Mouse (Mus musculus): ENCODE data around the gene 9530053A07Rik.
"Not testable (repeated sequence)": the region's sequence is repeated elsewhere in the genome, so short reads cannot be mapped to it uniquely, and the experiment has no call there.

The 9530053A07Rik gene

GRCm38 (mm10) chr7:28129166-28129565 is at the start of gene 9530053A07Rik:
Gene 9530053A07Rik, plus strand, starts transcription at chr7:28129466.
- DNase-seq: no peak

DNA sequence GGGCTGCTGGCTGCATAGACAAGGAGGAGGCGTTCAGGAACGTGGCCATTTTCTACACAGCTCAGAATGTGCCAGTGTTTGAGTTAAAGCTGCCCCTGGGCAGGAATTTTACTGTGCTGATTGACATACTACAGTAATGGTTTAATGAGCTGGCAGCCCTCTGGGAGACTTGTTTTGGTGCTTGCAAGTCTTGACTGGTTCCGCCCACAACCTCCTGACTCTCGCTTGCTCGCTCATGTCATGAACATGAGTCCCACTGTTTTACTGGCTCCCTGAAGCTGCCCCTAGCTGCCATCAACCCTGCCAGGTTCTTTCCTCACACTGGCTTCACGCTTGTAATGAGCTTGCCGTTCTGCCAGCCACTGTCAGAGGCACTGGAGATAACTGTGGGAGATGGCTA is 45.1 kb upstream of the 9530053A07Rik start:
- peak; percentile 43 for DNase-seq

- DNase-seq: no peak
These were observed 43.0 kb upstream of the 9530053A07Rik start for GRCm38 (mm10) chr7:28086236-28086635.

- DNase-seq: no peak
These were observed 35.7 kb upstream of the 9530053A07Rik start for GRCm38 (mm10) chr7:28093541-28093940.

GRCm38 (mm10) chr7:28099101-28099500 is 30.2 kb upstream of the 9530053A07Rik start:
- DNase-seq: no peak

- peak; percentile 14 for DNase-seq
These were observed 28.4 kb upstream of the 9530053A07Rik start for GRCm38 (mm10) chr7:28100596-28101590.

DNA sequence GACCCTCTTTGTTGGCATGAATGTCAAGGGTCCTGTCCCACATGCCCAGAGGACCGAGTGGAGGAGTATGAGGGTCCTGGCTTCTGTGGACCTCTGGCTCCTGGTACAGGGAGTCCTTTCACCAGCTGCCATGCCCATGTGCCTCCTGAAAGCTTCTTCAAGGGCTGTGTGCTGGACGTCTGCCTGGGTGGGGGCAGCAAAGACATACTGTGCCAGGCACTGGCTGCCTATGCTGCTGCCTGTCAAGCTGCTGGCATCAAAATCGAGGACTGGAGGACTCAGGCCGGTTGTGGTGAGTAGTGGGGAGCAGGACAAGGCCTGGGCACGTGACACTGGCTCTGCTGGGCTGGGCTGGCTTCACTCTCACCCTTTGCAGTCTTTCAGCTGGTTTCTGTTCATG is 26.3 kb upstream of the 9530053A07Rik start:
- not testable (repeated sequence) for DNase-seq

DNA sequence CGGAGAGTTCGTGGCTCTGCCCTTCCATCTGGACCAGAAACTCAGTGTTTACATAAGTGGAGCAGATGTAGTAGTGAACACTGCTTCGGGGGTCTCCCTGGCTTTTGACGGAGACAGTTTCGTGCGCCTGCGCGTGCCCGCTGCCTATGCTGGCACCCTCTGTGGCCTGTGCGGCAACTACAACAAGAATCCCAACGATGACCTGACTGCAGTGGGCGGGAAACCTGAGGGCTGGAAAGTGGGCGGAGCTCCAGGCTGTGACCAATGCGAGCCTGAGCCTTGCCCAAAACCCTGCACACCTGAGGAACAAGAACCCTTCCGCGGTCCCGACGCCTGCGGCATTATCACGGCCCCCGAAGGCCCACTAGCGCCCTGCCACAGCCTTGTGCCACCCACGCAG is 24.6 kb upstream of the 9530053A07Rik start:
- no peak for DNase-seq

- DNase-seq: no peak
These were observed 23.0 kb upstream of the 9530053A07Rik start for GRCm38 (mm10) chr7:28106241-28106640.

DNA sequence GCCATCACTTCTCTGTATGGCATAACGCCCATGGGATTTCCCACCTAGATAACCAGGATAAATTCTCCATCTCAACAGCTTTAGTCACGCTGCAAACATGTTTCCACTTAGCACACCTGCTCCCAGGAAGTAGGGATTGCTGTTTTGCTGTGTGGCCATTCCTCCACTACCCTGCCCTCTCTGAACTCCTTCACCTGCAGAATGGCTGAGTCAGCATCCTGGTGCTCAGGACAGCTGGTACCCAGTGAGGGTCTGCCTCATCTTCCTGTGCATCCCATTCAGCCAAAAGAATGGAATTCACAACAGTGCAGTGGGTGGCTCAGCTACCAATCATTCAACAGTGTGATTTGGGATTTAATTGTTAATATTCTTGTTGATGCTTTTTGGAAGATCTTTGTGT is 14.6 kb upstream of the 9530053A07Rik start:
- DNase-seq: no peak

DNA sequence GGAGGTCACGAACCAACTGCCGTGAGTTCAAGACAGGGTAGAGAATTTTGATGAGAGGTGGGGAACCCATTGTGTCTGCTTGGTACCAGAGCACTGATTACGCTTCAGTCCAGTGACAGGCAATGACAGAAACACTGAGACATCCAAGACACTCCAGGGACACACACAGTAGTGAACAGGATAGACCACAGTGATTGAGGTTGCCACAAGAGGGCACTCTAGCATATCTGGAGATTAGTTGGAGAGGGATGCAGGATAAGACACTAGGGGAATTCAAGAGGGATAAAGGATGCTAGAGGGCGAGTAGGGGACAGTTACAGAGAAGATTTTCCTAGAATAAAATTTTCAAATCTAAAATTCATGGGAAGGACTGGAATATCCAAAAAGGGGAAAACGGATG is 8.3 kb downstream of the 9530053A07Rik start:
- DNase-seq: peak; percentile 35

- DNase-seq: peak; percentile 25
These were observed 19.0 kb downstream of the 9530053A07Rik start for GRCm38 (mm10) chr7:28148263-28148662.

GRCm38 (mm10) chr7:28149841-28150240 is 20.6 kb downstream of the 9530053A07Rik start:
- no peak for DNase-seq

DNA sequence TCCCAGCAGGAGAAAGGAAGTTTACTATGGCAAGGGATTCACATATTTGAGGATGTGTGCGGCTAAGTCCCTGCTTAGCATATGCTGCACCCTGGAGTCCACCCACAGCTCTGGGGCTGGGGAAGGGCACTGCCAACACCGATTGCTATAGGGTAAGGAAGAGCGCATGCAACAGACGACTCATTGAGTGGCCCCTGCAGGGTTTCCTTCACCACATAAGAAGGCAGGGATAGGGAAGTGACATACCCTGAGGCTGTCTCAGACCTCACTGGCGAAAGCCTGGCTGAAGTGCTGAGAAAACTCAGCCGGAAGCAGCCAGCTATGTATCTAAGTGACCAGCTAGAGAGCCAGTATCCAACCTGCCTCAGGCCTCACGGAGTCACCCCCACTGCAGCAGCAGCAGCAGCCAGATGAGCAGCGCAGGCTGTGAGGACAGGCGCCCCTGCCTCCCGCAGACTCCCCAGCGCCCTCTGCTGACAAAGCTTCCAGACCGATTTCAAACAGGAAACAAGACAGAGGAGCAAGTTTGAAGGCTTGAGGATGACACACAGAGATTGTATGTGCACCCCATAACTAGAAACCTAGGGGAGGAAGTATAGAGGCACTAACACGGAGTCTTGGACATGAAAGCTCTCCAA is 22.4 kb downstream of the 9530053A07Rik start:
- peak; percentile 42 for DNase-seq

DNA sequence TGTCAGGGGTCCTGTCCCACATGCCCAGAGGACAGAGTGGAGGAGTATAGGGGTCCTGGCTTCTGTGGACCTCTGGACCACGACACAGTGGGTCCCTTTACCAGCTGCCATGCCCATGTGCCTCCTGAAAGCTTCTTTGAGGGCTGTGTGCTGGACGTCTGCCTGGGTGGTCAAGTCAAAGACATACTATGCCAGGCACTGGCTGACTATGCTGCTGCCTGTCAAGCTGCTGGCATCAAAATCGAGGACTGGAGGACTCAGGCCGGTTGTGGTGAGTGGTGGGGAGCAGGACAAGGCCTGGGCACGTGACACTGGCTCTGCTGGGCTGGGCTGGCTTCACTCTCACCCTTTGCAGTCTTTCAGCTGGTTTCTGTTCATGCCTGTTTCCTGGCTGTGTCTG is 24.3 kb downstream of the 9530053A07Rik start:
- not testable (repeated sequence) for DNase-seq

DNA sequence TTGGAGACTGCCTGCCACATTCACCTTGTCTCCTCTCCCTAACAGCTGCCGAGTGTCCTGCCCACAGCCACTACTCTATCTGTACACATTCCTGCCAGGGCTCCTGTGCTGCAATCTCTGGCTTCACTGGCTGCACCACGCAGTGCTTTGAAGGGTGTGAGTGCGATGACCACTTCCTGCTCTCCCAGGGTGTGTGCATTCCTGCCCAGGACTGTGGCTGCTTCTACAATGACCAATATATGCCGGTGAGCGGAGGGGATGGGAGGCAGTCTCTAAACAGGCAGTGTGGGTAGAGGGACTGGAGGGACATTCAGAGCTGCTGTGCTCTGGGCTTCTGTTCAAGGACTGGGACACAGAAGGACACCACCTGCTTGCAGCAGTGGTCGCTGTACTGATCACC is 30.0 kb downstream of the 9530053A07Rik start:
- no peak for DNase-seq

DNA sequence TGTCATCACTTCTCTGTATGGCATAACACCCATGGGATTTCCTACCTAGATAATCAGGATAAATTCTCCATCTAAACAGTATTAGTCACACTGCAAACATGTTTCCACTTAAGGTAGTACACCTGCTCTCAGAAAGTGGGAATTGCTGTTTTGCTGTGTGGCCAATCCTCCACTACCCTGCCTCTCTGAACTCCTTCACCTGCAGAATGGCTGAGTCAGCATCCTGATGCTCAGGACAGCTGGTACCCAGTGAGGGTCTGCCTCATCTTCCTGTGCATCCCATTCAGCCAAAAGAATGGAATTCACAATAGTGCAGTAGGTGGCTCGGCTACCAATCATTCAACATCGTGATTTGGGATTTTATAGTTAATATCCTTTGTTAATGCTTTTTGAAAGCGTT is 30.6 kb downstream of the 9530053A07Rik start:
- DNase-seq: no peak

DNA sequence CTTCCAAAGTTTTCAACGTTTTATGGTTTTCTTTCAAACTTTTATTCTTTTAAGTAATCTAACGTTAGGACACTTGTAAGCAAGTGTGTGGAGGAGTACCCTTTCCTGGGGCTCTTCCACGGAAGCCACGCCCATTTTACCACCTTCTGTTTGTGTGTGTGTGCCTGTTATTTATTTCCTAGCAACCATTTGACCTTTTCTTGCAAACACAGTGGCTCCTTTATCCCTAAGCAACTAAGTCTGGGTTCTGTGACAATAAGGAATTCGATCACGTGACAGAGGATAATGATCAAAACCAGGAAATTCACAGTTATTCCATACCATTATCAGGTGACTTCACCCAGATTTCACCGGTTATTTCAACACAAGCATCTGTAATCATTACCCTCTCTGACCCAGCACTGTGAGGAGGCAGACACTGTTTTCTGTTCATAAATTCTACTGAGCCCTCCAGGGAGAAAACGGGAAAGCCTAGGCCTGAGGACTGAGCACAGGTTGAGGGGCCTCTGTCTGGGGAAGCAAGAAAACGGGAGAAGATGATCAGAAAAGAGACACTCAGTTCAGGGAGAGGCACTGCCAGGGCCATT is 32.0 kb downstream of the 9530053A07Rik start:
- DNase-seq: no peak

DNA sequence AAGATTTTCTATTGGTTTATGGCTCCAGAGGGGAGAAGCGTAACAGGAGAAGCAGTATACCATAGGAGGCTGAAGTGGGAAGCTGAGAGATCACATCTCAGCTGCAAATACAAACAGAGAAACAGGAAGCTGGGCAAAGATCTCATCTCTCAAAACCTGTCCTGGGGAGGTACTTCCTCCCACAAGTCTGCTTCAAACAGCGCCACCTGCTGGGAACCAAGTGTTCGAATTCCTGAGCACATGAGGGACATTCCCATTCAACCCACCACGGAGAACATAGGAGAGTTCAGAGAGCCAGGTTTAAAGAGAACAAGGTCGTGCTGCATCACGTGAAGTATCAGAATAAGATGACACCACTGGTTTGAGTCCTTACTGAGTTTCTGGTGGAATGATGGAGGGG is 36.1 kb downstream of the 9530053A07Rik start:
- no peak for DNase-seq

DNA sequence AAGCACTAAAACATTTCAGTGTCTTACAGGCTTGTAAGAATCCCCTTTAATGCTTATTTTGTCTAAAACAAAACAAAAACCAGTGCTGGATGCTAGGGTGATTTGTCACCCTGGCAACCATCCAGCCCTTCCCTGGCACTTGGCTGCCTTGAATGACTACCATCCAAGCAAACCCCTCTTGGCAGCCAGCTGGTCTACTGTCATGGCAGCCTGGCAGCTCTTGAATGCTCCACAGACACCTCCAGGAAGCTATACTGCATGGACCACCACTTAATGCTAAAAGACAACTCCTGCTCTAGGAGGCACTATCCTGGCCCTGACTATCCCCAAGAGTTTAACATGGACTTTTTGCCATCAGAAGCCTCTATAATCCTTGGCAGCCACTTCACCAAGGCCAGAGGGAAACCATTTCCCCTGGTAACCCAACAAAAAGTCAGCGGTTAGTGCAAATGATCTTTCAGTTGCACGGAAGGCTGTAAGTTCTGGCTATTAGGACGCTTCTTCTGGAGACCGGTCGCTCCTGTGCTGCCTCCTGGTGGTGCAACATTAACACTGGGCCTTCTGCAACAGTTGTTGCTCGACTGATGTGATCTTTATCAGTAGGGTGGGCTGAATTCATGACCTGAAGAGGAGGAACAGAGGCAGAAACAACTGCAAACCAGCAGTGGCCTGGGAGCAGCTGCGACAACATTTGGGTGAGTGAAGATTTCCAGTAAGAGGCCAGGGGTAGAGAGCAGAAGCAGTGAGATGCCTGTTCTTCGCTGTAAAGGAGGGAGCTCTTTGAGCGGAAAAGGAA is 39.3 kb downstream of the 9530053A07Rik start:
- peak; percentile 30 for DNase-seq

GRCm38 (mm10) chr7:28169489-28170422 is 40.5 kb downstream of the 9530053A07Rik start, which contains the start of gene Fbl:
Gene Fbl, plus strand, starts transcription at chr7:28169710.
- peak; percentile 95 for DNase-seq

Measured in right cerebral cortex, adult 18-20 months (tissue).